Mouse (Mus musculus): ENCODE data around the gene Rai1.

GRCm38 (mm10) chr11:60058441-60058840, 46.4 kb upstream of the Rai1 start:
- TF ChIP-seq CTCF (IDR thresholded peaks at IDR 0.05; ENCODE audit: control insufficient read depth, insufficient read depth, insufficient replicate concordance, low read depth, low read length) (no peak), POLR2A (IDR thresholded peaks at IDR 0.05; ENCODE audit: control insufficient read depth, low read depth, low read length) (no peak)
